Mouse (Mus musculus) intestine, embryonic 16.5 days (tissue): ENCODE measurements around the gene Cdkal1. TPM values are rescaled to one million over a fixed set of nuclear protein-coding genes. Genes with fewer than 3 reads are reported as not detected.

ENCODE experiments used
- ATAC-seq: fragments of 200-750 bp; cut with Nextera tagmentation; 2 replicates; pipeline ENCODE4 v1.8.0; 2017; ENCODE audit warnings: moderate TSS enrichment, moderate library complexity
- H3K27ac ChIP-seq: fragments of 300-500 bp; sonication (generic); 2 replicates; pipeline ENCODE4 v1.5.1; 2014; ENCODE audit warnings: mild to moderate bottlenecking, low read length
- H3K27me3 ChIP-seq: fragments of 300-500 bp; sonication (generic); replicated peaks from 2 replicates; pipeline ENCODE4 v1.6.1; 2014; ENCODE audit warnings: low read length, control low read depth, mixed read lengths; ENCODE audit not compliant: control insufficient read depth, insufficient read depth
- H3K36me3 ChIP-seq: fragments of 300-500 bp; sonication (generic); 2 replicates; pipeline ENCODE4 v1.6.1; 2014; ENCODE audit warnings: low read length, control low read depth; ENCODE audit not compliant: control insufficient read depth, insufficient read depth
- H3K4me1 ChIP-seq: fragments of 300-500 bp; sonication (generic); 2 replicates; pipeline ENCODE4 v1.6.1; 2014; ENCODE audit warnings: low read length, control low read depth, mixed read lengths; ENCODE audit not compliant: control insufficient read depth, insufficient read depth
- H3K4me2 ChIP-seq: fragments of 300-500 bp; sonication (generic); 2 replicates; pipeline ENCODE4 v1.6.1; 2014; ENCODE audit warnings: low read depth, low read length, control low read depth
- H3K4me3 ChIP-seq: fragments of 300-500 bp; sonication (generic); 2 replicates; pipeline ENCODE4 v1.5.1; 2014; ENCODE audit warnings: mild to moderate bottlenecking, low read length
- H3K9ac ChIP-seq: fragments of 300-500 bp; sonication (generic); 2 replicates; pipeline ENCODE4 v1.6.1; 2014; ENCODE audit warnings: low read depth, low read length
- H3K9me3 ChIP-seq: fragments of 300-500 bp; sonication (generic); 2 replicates; pipeline ENCODE4 v1.6.1; 2016; ENCODE audit warnings: low read length, control low read depth; ENCODE audit not compliant: control insufficient read depth
- WGBS: fragments of 180-500 bp; shearing (Covaris S2); extraction: QIAGEN DNeasy Blood & Tissue Kit; methylation state at CpG from one replicate; pipeline ENCODE4 v1.1.7; 2014; 5-methylcytosine and 5-hydroxymethylcytosine counted together
- polyA plus RNA-seq: library from polyadenylated mRNA; unstranded; fragments of >200 nt; fragmentation: Nextera tagmentation; extraction: Ambion mirVana; gene quantifications from 2 replicates; pipeline ENCODE4 v1.2.1, GENCODE M21; 2015

Gene Cdkal1
- polyA plus RNA-seq, 1 experiment from 2014 or later: 25.0 TPM

DNA sequence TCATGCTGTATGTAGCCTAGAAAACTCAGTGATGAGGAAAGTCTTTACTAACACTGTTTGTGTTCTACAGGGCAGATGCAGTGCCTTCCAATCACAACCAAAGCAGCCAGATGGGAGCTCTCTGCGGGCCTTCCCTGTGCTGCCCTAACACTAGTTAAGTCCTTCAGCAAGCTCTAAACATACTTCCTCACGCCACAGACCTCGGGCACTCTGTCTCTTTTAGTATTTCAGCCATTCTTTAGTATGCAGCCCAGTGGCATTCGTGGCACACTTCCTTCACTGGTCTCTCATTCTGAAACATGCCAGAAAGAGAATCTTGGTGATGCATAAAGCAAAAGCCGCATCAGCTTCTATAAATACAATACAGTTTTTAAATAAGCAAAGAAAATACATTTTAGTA, 246.0 kb downstream of the Cdkal1 start:
- Histone ChIP-seq H3K36me3 (no peaks in the 10 kb centered on the region), H3K9ac (no peak overlapping the region), H3K4me3 (no peak overlapping the region), H3K9me3 (no peaks in the 10 kb centered on the region), H3K4me2 (no peak overlapping the region), H3K27me3 (no peaks in the 10 kb centered on the region), H3K4me1 (no peaks in the 10 kb centered on the region), H3K27ac (no peak overlapping the region)
- 60% methylated on average over 5 of the region's 5 CpGs for WGBS
- ATAC-seq: no peak

DNA sequence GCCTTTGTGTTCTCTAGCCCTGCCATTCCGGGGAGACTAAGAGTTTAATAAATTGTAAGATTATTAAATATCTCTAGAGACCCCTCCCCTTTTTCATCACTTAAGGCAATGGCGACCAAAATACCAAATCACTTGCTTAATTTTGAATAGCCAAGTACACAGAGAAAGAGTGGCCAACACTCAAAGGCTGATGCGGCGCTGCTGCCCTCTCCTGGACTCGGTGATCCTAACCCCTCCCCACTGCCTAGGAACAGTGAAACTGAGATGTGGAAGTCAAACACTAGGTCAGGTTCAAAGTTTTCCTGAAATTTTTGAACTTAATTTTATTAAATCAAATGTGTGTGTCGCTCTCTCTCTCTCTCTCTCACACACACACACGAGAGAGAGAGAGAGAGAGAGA, 251.2 kb downstream of the Cdkal1 start:
- WGBS: 35% methylated on average over 6 of the region's 7 CpGs
- no peak overlapping the region for H3K4me2 ChIP-seq
- H3K27ac ChIP-seq: no peak overlapping the region
- ATAC-seq: peak; percentile 60; the same call in 1 of the 2 replicates
- no peaks in the 10 kb centered on the region for H3K9me3 ChIP-seq
- H3K36me3 ChIP-seq: no peaks in the 10 kb centered on the region
- H3K4me3 ChIP-seq: no peak overlapping the region
- H3K27me3 ChIP-seq: no peaks in the 10 kb centered on the region
- no peaks in the 10 kb centered on the region for H3K4me1 ChIP-seq
- no peak overlapping the region for H3K9ac ChIP-seq

DNA sequence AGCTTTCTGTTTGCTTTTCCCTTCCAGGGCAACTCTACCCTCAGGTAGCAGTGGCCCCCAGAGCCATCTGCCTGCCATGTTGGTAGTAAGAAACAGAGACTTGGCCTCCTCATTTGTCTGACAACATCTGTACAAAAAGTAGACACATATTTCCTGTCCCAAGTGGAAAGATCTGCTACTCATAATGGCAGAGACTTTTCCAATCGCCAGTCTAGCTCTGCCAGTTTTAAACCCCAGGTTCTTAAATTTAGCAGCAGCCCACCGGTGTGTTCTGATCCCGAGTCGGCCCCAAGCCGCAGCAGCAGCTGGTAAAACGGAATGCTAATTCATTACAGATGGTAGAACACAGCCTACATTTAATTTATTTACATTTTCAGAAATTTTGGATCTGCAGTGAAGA, 251.9 kb downstream of the Cdkal1 start:
- no peak for ATAC-seq
- Histone ChIP-seq H3K4me1 (no peaks in the 10 kb centered on the region), H3K4me2 (no peak overlapping the region), H3K36me3 (no peaks in the 10 kb centered on the region), H3K9ac (no peak overlapping the region), H3K27me3 (no peaks in the 10 kb centered on the region), H3K4me3 (no peak overlapping the region), H3K9me3 (no peaks in the 10 kb centered on the region), H3K27ac (no peak overlapping the region)
- 79% methylated on average over 6 of the region's 6 CpGs for WGBS

DNA sequence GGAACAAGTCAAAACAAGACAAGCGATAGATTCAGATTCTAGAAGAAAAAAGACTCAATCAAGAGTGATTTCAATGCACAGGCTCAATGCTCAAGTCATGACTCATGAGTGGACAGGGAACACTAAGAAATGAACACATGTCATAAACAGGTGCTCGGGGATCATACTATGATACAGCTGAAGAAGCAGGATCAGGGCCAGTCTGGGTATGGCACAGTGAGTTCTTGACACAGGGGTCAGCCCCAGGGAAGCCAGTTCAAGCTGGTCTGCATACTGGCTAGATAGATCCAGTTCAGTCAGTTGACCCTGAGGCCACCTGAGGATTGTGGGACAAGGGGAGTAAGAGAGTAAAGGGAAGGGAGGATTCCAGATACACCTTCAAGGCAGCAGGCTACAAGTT, 254.4 kb downstream of the Cdkal1 start:
- no peaks in the 10 kb centered on the region for H3K4me1 ChIP-seq
- no peak overlapping the region for H3K27ac ChIP-seq
- no peak overlapping the region for H3K4me3 ChIP-seq
- H3K36me3 ChIP-seq: no peaks in the 10 kb centered on the region
- H3K9me3 ChIP-seq: no peaks in the 10 kb centered on the region
- 96% methylated on average over 2 of the region's 2 CpGs for WGBS
- H3K9ac ChIP-seq: no peak overlapping the region
- H3K4me2 ChIP-seq: no peak overlapping the region
- no peaks in the 10 kb centered on the region for H3K27me3 ChIP-seq
- ATAC-seq: no peak

DNA sequence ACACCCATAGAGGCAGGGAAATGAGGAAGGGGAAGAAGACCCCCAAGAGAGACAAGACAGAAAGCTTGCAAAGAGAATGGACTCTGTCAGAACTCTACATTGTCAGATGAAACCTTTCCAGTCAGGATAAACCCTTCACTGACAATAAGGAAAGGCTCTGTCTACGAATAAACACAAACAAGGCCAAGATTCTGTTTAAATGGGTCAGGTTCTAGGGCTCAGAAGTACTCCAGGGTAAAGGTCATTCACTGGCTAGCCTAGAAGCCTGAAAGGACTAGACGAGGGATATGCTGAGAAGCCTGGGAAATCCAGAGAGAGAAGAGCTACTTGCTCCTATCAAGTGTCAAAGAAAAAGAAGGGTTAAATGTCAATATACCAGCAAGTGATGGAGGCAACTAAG, 255.8 kb downstream of the Cdkal1 start:
- Histone ChIP-seq H3K27ac (no peak overlapping the region), H3K27me3 (no peaks in the 10 kb centered on the region), H3K4me1 (no peaks in the 10 kb centered on the region), H3K36me3 (no peaks in the 10 kb centered on the region), H3K9me3 (no peaks in the 10 kb centered on the region), H3K9ac (no peak overlapping the region), H3K4me3 (no peak overlapping the region), H3K4me2 (no peak overlapping the region)
- ATAC-seq: no peak
- WGBS: 61% methylated on average over 2 of the region's 2 CpGs

DNA sequence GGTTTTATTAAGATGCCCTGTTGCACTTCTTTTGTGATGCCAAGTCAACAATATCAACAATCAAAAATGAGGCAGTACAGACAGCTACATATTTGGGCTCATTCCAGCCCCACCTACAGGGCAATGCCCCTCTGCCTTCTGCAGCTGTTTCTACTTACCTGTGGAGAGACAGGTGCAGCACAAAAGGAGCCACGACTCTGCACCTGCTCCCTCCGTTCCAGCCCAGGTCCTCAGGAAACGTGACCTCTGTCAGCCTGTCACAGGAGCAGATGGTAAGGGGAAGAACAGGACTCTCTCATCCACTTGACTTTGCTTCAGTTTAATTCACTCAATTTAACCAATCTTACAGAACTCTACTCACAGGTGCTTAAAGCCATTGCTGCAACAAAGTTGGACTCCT, 258.7 kb downstream of the Cdkal1 start:
- Histone ChIP-seq H3K27ac (no peak overlapping the region), H3K4me1 (no peaks in the 10 kb centered on the region), H3K36me3 (no peaks in the 10 kb centered on the region), H3K4me2 (no peak overlapping the region), H3K9ac (no peak overlapping the region), H3K27me3 (no peaks in the 10 kb centered on the region), H3K4me3 (no peak overlapping the region), H3K9me3 (no peaks in the 10 kb centered on the region)
- 50% methylated on average over 3 of the region's 3 CpGs for WGBS
- ATAC-seq: no peak

DNA sequence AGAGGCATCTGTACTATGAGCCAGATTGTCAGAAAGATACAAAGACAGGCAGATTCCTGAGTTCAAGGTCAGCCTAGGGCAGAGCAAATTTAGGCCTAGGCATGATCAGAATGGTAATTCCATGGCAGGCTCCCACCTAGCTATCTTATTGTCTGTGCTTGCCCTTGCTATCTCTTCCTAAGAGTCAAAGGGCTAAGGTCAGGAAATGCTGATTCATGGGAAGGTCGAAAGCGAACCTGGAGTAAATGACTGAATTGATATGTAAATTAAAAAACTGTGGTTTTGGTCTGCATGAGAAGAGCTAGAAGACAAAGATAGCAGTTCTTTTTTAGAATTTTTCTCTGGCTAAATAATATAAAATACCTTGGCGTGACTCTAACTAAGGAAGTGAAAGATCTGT, 262.4 kb downstream of the Cdkal1 start:
- Histone ChIP-seq H3K9me3 (no peaks in the 10 kb centered on the region), H3K4me1 (no peaks in the 10 kb centered on the region), H3K27ac (no peak overlapping the region), H3K9ac (no peak overlapping the region), H3K4me2 (no peak overlapping the region), H3K4me3 (no peak overlapping the region), H3K36me3 (no peaks in the 10 kb centered on the region), H3K27me3 (no peaks in the 10 kb centered on the region)
- WGBS: 95% methylated on average over 3 of the region's 3 CpGs
- no peak for ATAC-seq

DNA sequence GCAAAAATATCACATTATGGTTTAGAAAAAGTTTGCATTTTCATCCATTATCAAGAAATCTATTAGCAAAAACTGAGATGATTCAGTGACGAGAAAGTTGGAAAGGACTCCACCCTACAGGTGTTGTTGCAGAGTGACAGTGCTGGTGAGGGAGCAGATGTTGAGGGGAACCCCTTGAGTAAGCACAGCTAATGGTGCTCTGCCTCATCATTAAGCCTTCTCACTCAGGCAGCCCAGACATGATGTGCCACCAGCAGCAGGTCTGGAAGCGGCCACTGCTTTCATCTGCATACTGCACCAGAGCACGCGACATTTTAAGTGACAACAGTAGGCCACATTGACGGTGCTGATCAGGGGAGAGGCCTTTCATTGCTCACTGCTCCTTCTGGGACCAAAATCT, 264.8 kb downstream of the Cdkal1 start:
- H3K27me3 ChIP-seq: no peaks in the 10 kb centered on the region
- H3K4me2 ChIP-seq: no peak overlapping the region
- no peaks in the 10 kb centered on the region for H3K9me3 ChIP-seq
- WGBS: 89% methylated on average over 5 of the region's 5 CpGs
- H3K4me3 ChIP-seq: no peak overlapping the region
- no peaks in the 10 kb centered on the region for H3K4me1 ChIP-seq
- H3K9ac ChIP-seq: no peak overlapping the region
- ATAC-seq: no peak
- H3K36me3 ChIP-seq: no peaks in the 10 kb centered on the region
- no peak overlapping the region for H3K27ac ChIP-seq

DNA sequence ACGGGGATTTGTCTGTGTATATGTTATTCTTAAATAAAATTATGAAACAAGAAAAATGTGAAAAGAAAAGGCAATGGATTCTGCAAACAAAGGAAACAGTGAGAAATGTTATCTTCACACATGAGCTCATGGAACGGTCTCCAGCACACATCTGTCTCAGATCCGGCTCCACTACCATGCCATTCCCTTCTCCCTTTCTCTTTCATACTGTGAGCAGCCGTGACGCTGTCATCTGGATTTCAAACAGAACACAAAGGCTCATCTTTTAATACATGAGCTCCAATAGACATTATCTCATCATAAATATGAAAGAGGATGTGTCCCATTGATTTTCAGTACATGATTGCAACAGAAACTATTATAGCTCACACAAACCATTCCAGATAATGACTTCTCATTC, 265.3 kb downstream of the Cdkal1 start:
- Histone ChIP-seq H3K27me3 (no peaks in the 10 kb centered on the region), H3K9me3 (no peaks in the 10 kb centered on the region), H3K4me1 (no peaks in the 10 kb centered on the region), H3K4me2 (no peak overlapping the region), H3K4me3 (no peak overlapping the region), H3K36me3 (no peaks in the 10 kb centered on the region), H3K9ac (no peak overlapping the region), H3K27ac (no peak overlapping the region)
- no peak for ATAC-seq
- WGBS: 83% methylated on average over 5 of the region's 5 CpGs

DNA sequence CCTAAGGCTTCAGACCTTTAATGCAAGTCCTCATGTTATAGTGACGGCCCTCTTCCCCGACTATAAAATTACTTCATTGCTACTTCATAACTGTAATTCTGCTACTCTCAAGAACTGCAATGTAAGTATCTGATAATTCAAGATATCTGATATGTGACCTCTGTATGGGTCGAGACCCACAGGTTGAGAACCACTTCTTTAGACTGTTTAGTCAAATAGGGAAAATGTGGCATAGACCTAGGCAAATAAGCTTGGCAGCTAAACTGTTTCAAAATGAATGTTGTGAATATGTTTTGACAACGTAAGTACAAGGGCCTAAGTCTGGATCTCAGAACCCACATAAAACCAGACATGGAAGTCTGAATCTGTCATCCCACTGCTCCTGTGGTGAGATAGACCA, 266.8 kb downstream of the Cdkal1 start:
- no peak overlapping the region for H3K27ac ChIP-seq
- no peak overlapping the region for H3K4me3 ChIP-seq
- no peak overlapping the region for H3K4me2 ChIP-seq
- no peaks in the 10 kb centered on the region for H3K9me3 ChIP-seq
- H3K36me3 ChIP-seq: no peaks in the 10 kb centered on the region
- no peaks in the 10 kb centered on the region for H3K27me3 ChIP-seq
- no peak overlapping the region for H3K9ac ChIP-seq
- no peaks in the 10 kb centered on the region for H3K4me1 ChIP-seq
- 86% methylated on average over 4 of the region's 4 CpGs for WGBS
- no peak for ATAC-seq
